Mouse (Mus musculus): ENCODE data around the gene Ralgps2.

Ralgps2 gene

GRCm38 (mm10) chr1:156909265-156909664 lies 30.2 kb downstream of the Ralgps2 start:
- no peak for DNase-seq (ENCODE audit: low spot score in 2 of 2)

GRCm38 (mm10) chr1:156905660-156906059 lies 33.8 kb downstream of the Ralgps2 start:
- no peak for DNase-seq (ENCODE audit: low spot score in 2 of 2)

- DNase-seq (ENCODE audit: low spot score in 2 of 2), result no peak
Observed at GRCm38 (mm10) chr1:156903899-156904298, 35.5 kb downstream of the Ralgps2 start.

- no peak for DNase-seq (ENCODE audit: low spot score in 2 of 2)
Observed at GRCm38 (mm10) chr1:156901689-156902088, 37.7 kb downstream of the Ralgps2 start.

- DNase-seq (ENCODE audit: low spot score in 2 of 2), result no peak
Observed at GRCm38 (mm10) chr1:156891561-156891960, 47.9 kb downstream of the Ralgps2 start.

GRCm38 (mm10) chr1:156888830-156889229 lies 50.6 kb downstream of the Ralgps2 start:
- no peak for DNase-seq (ENCODE audit: low spot score in 2 of 2)

- DNase-seq (ENCODE audit: low spot score in 2 of 2), result no peak
Observed at GRCm38 (mm10) chr1:156885879-156886278, 53.5 kb downstream of the Ralgps2 start.

GRCm38 (mm10) chr1:156884782-156885181 lies 54.6 kb downstream of the Ralgps2 start:
- no peak for DNase-seq (ENCODE audit: low spot score in 2 of 2)

GRCm38 (mm10) chr1:156870616-156871015 lies 68.8 kb downstream of the Ralgps2 start:
- DNase-seq (ENCODE audit: low spot score in 2 of 2), result no peak

- DNase-seq (ENCODE audit: low spot score in 2 of 2), result no peak
Observed at GRCm38 (mm10) chr1:156870028-156870427, 69.4 kb downstream of the Ralgps2 start.

- DNase-seq (ENCODE audit: low spot score in 2 of 2), result no peak
Observed at GRCm38 (mm10) chr1:156864240-156864639, 75.2 kb downstream of the Ralgps2 start.

GRCm38 (mm10) chr1:156863726-156864125 lies 75.7 kb downstream of the Ralgps2 start:
- DNase-seq (ENCODE audit: low spot score in 2 of 2), result no peak

- no peak for DNase-seq (ENCODE audit: low spot score in 2 of 2)
Observed at GRCm38 (mm10) chr1:156861475-156862043, 77.9 kb downstream of the Ralgps2 start.

GRCm38 (mm10) chr1:156860266-156860665 lies 79.2 kb downstream of the Ralgps2 start:
- DNase-seq (ENCODE audit: low spot score in 2 of 2), result no peak

GRCm38 (mm10) chr1:156859711-156860250 lies 79.6 kb downstream of the Ralgps2 start:
- no peak for DNase-seq (ENCODE audit: low spot score in 2 of 2)

GRCm38 (mm10) chr1:156859156-156859555 lies 80.3 kb downstream of the Ralgps2 start:
- DNase-seq (ENCODE audit: low spot score in 2 of 2), result no peak

- no peak for DNase-seq (ENCODE audit: low spot score in 2 of 2)
Observed at GRCm38 (mm10) chr1:156856666-156857065, 82.8 kb downstream of the Ralgps2 start.

GRCm38 (mm10) chr1:156854558-156854957 lies 84.9 kb downstream of the Ralgps2 start:
- no peak for DNase-seq (ENCODE audit: low spot score in 2 of 2)

GRCm38 (mm10) chr1:156852872-156853271 lies 86.6 kb downstream of the Ralgps2 start:
- DNase-seq (ENCODE audit: low spot score in 2 of 2), result no peak

- DNase-seq (ENCODE audit: low spot score in 2 of 2), result no peak
Observed at GRCm38 (mm10) chr1:156852409-156852808, 87.0 kb downstream of the Ralgps2 start.

- no peak for DNase-seq (ENCODE audit: low spot score in 2 of 2)
Observed at GRCm38 (mm10) chr1:156847098-156847497, 92.3 kb downstream of the Ralgps2 start.

GRCm38 (mm10) chr1:156841625-156842339 lies 97.6 kb downstream of the Ralgps2 start:
- DNase-seq (ENCODE audit: low spot score in 2 of 2), result no peak

- peak in 1 of 2 experiments; percentile 23 for DNase-seq (ENCODE audit: low spot score in 2 of 2)
Observed at GRCm38 (mm10) chr1:156838695-156839094, 100.7 kb downstream of the Ralgps2 start.

All from urinary bladder, postnatal 36 days (tissue).